Mouse (Mus musculus) megakaryocyte, embryonic 14.5 days (primary cell): ENCODE data around the gene Tshz2. TPM values are rescaled to one million over a fixed set of nuclear protein-coding genes. Genes with fewer than 3 reads are reported as not detected.

Source experiments
- H3K27me3 ChIP-seq: replicated peaks from 2 replicates; pipeline ENCODE3; 2012; ENCODE audit warnings: inconsistent platforms
- H3K36me3 ChIP-seq: replicated peaks from 2 replicates; pipeline ENCODE3; 2012; ENCODE audit warnings: low read length, inconsistent platforms, mixed read lengths
- H3K4me1 ChIP-seq: 2 replicates; pipeline ENCODE4 v1.6.1; 2012; ENCODE audit warnings: inconsistent platforms
- H3K4me3 ChIP-seq: replicated peaks from 2 replicates; pipeline ENCODE3; 2012; ENCODE audit warnings: moderate library complexity, mild to moderate bottlenecking, inconsistent platforms
- H3K9me3 ChIP-seq: 2 replicates; pipeline ENCODE4 v1.6.1; 2012; ENCODE audit warnings: inconsistent platforms
- FLI1 ChIP-seq: IDR thresholded peaks from 2 replicates; pipeline ENCODE4 v1.6.1; 2012; ENCODE audit warnings: low read length, inconsistent platforms, mixed read lengths
- GATA1 ChIP-seq: IDR thresholded peaks from 3 replicates; pipeline ENCODE4 v1.6.1; 2012; ENCODE audit warnings: mixed read lengths, low read length, inconsistent platforms, borderline replicate concordance
- polyA plus RNA-seq: library from polyadenylated mRNA; stranded (reverse); fragments of >175 nt; gene quantifications from 2 replicates; pipeline ENCODE4 v1.2.3, GENCODE M21; 2012; ENCODE audit warnings: low replicate concordance; ENCODE audit not compliant: insufficient read depth

Gene Tshz2
- polyA plus RNA-seq, 1 experiment, result not detected

DNA sequence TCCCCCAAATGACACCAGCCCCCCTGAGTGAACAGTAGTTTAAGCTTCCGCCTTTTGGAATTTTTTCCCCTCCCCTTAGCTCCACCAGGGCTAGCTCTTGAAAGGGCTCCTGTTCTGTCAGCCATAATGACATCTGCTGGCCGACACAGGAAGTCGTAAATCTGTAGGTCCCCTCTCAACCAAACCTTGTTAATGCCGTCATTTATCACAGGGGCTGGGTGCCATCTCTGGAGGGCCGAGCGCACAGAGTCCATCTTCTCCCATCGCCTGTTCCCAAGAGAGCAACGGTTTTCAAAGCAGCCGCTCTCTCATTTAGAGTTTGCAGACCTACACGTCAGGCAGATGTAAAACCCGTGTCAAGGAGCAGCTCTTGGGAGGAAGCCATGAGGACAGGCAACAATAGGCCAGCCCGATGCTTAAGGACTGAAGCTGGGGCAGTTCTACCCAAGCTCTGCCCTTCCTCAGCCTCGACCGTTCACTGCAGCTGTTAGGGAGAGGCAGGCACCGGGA is 11.6 kb upstream of the Tshz2 start:
- Histone ChIP-seq H3K4me1 (no peaks in the 10 kb centered on the region), H3K36me3 (no peaks in the 10 kb centered on the region), H3K9me3 (peaks cover 62% of the 10 kb centered on the region), H3K27me3 (no peaks in the 10 kb centered on the region), H3K4me3 (no peak overlapping the region)
- TF ChIP-seq GATA1, result no peak
- no peak for TF ChIP-seq FLI1

DNA sequence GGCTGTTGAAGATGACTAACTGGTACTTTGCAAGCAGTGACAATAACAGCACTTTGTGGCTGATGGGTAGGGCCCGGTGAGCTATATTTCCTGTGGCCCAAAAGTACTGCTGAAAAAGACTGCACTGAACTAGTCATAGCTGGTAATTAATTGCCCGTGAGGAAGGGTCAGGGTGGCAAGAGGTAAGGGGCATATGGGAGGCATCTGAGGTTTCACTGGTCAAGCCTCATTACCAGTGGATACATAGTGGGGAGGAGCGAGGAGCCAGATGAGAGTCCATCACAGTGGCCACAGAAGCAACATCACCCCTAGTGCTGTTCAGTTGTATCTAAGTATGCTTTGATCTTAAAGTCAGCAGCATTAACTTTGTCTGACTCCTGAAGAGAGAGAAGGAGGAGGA is 2.7 kb upstream of the Tshz2 start:
- no peak overlapping the region for H3K4me3 ChIP-seq
- H3K27me3 ChIP-seq, result peaks cover 12% of the 10 kb centered on the region
- H3K36me3 ChIP-seq, result no peaks in the 10 kb centered on the region
- peaks cover 24% of the 10 kb centered on the region for H3K9me3 ChIP-seq
- TF ChIP-seq FLI1 (no peak), GATA1 (no peak)
- H3K4me1 ChIP-seq, result no peaks in the 10 kb centered on the region

DNA sequence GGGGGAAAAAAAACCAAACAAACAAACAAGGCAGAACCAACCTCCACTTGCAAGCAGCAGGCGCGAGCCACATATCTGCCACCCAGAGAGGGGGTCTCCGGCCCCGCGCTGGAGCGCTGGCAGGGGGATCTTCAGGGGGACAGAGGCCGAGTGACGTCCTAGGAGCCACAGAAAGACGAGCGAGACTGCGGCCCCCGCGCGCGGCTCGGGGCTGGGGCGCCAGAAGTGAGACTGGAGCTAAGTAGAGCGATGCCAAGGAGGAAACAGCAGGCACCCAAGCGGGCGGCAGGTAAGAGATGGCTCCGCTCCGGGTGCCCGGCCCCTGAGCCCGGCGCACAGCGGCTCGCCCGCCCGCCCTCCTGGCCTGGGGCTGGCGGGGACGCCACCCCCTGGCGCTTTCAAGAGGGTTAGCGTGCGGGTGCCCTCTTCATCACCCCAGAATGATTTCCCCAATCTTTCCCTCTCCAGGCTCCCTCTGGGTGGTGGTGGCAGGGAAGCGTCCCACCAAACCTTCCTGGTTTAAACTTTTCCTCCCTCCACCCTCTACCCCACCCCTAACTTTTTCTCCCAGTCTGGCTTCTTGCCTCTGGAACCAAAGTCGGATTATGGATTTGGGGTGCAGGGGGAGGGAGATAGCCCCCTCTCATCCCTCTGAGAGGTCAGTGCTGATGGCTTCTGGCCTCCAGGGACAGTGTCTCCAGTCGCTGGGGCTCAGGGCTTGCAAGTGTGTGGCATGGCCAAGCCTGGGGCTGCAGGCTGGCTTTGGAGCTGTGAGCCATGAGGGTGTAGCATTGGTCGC is 877 bp downstream of the Tshz2 start:
- Histone ChIP-seq H3K9me3 (peaks cover 11% of the 10 kb centered on the region), H3K36me3 (no peaks in the 10 kb centered on the region), H3K27me3 (peaks cover 12% of the 10 kb centered on the region), H3K4me1 (no peaks in the 10 kb centered on the region), H3K4me3 (no peak overlapping the region)
- TF ChIP-seq FLI1, result no peak
- TF ChIP-seq GATA1, result no peak

DNA sequence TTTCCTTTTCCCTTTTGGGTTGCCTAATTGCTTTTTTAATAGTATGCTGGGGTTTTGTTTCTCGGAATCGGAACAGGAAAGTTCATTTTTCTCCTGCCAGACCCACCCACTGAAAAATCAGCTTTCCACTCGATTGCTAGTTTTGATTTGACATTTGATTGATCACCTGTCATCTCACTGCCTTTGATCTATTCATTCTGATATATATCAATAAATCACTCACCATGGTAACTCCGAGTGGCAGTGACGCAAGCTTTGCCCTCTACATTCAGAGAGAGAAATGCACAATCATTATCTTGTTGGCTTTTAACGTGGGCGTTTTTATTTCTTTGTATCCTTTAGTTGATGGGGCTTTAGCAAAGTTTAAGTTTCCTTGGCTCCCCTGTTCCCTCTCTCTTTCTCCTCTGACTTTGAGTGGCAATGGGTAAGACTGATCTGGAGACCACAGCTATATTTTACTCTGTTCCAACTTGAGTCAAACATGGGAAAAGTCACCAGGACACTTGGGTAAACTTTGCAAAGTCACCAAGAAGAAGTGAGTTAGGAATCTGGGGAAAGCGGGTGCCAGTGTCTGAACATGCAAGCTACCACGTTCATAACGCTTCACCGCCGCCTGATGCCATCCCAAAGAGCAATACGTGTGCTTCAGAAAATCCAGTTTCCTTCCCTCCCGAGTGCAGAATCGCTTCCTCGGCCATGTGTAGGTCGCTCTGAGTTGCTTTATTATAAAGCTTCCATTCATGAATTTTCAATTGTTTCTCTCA is 2.0 kb downstream of the Tshz2 start:
- Histone ChIP-seq H3K9me3 (peaks cover 7% of the 10 kb centered on the region; the same call in 1 of the 2 replicates), H3K4me3 (no peak overlapping the region), H3K36me3 (no peaks in the 10 kb centered on the region), H3K27me3 (peaks cover 12% of the 10 kb centered on the region), H3K4me1 (no peaks in the 10 kb centered on the region)
- TF ChIP-seq FLI1 (no peak), GATA1 (no peak)

DNA sequence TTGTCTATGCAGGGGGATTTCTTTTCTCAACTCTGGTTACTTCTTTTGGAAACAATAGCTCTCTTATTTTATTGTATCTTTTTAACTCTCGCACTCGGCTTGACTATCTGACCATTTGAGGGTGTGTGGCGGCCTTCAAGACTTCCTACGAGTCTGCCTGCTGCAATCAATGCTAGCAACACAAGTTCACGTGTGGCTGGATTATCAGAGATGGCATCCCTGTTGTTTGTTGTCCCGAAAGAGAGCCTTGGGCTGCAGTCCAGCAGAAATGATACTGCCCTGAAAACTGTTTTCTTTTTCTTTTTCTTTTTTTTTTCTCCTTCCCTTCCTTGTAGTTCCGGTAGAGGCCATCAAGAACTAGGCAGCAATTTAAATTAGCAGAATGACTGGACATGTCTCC is 2.6 kb downstream of the Tshz2 start:
- Histone ChIP-seq H3K4me3 (no peak overlapping the region), H3K27me3 (peaks cover 12% of the 10 kb centered on the region), H3K36me3 (no peaks in the 10 kb centered on the region), H3K9me3 (peaks cover 12% of the 10 kb centered on the region), H3K4me1 (no peaks in the 10 kb centered on the region)
- TF ChIP-seq GATA1, result no peak
- no peak for TF ChIP-seq FLI1

DNA sequence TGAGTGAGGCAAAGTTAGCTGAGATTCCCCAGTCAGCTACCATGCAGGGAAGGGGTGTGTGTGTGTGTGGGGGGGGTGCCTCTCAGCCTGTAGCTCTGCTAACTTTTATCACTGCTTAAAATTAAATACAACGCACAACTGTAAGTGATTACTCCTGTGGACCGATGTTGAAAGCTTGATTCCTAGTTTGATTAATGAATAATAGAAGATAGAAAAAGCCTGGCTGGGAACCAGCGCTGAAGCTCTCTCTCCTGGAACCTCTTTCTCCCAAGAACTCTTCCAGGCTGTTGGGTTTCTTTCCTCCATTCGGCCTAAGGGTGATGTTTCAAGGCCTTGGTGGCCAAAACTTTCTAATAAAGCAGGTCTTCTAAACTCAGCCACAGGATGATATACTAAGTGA is 3.6 kb downstream of the Tshz2 start:
- H3K4me1 ChIP-seq, result no peaks in the 10 kb centered on the region
- H3K27me3 ChIP-seq, result peaks cover 10% of the 10 kb centered on the region
- no peak overlapping the region for H3K4me3 ChIP-seq
- peaks cover 14% of the 10 kb centered on the region for H3K9me3 ChIP-seq
- no peak for TF ChIP-seq FLI1
- no peak for TF ChIP-seq GATA1
- no peaks in the 10 kb centered on the region for H3K36me3 ChIP-seq

DNA sequence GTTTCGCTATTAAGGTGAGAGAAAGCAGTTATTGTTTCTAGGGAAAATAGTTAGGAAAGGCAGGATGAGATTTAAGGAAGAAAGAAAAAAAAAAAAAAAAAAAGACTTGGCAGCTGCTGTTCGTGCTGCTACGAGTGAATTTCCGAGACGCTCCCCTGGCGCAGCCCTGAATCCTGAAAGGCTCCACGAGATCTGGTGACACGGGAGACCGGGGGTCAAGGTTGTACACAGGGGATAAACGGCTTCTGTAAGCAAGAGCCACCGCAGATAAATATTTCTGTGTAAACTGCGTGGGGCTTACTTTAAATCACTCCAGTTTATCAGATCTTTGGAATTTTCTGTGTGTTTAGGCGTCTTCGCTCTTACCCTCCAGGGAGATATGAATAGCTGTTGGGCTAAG is 8.7 kb downstream of the Tshz2 start:
- Histone ChIP-seq H3K27me3 (no peaks in the 10 kb centered on the region), H3K9me3 (peaks cover 55% of the 10 kb centered on the region), H3K4me3 (no peak overlapping the region), H3K4me1 (no peaks in the 10 kb centered on the region), H3K36me3 (no peaks in the 10 kb centered on the region)
- TF ChIP-seq FLI1 (no peak), GATA1 (no peak)

DNA sequence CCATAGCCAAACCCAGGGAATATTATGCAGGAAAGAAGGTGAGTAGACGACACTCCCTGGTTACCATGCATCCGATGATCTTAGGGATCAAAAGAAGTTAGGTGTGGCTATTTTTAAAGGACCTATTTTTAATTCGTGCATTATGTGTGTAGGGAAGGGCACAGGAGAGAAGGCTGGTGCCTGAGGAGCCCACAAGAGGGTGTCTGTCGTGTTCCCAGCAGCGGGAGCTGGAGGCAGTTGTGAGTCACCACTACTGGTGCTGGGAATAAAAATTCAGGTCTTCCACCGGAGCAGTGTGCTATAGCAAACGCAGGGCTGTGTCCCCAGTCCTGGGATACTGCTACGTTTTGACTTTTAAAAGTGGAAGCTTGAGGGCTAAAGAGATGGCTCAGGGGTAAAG is 9.6 kb downstream of the Tshz2 start:
- H3K4me1 ChIP-seq, result no peaks in the 10 kb centered on the region
- no peaks in the 10 kb centered on the region for H3K36me3 ChIP-seq
- peaks cover 62% of the 10 kb centered on the region for H3K9me3 ChIP-seq
- TF ChIP-seq FLI1, result no peak
- TF ChIP-seq GATA1, result no peak
- no peaks in the 10 kb centered on the region for H3K27me3 ChIP-seq
- H3K4me3 ChIP-seq, result no peak overlapping the region

DNA sequence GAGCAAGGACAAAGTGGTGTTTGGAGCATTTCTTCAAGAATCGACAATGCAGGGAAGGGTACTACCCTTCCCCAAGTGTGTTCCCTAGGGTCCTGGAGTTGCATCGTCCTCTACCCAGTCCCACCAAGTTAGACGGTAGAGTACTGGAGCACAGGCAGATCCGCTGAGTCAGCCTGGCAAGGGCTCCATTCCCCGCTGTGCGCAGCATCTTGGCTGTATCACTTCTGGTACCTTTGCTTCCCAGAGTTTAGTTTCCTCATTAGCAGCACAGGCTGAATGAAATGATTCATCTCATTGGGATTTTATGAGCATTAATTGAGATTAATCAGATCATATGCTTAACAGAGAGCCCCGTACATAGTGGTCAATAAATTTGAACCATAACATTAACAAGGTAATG is 14.3 kb downstream of the Tshz2 start:
- Histone ChIP-seq H3K9me3 (peaks cover 58% of the 10 kb centered on the region), H3K27me3 (no peaks in the 10 kb centered on the region)

More for the DNA sequence above, 14.3 kb downstream of the Tshz2 start:
- H3K4me1 ChIP-seq, result no peaks in the 10 kb centered on the region
- no peak overlapping the region for H3K4me3 ChIP-seq
- H3K36me3 ChIP-seq, result no peaks in the 10 kb centered on the region
- TF ChIP-seq FLI1 (no peak), GATA1 (no peak)
